ENCODE assay signal across 8 mouse cellular contexts in the genomic region with DNA sequence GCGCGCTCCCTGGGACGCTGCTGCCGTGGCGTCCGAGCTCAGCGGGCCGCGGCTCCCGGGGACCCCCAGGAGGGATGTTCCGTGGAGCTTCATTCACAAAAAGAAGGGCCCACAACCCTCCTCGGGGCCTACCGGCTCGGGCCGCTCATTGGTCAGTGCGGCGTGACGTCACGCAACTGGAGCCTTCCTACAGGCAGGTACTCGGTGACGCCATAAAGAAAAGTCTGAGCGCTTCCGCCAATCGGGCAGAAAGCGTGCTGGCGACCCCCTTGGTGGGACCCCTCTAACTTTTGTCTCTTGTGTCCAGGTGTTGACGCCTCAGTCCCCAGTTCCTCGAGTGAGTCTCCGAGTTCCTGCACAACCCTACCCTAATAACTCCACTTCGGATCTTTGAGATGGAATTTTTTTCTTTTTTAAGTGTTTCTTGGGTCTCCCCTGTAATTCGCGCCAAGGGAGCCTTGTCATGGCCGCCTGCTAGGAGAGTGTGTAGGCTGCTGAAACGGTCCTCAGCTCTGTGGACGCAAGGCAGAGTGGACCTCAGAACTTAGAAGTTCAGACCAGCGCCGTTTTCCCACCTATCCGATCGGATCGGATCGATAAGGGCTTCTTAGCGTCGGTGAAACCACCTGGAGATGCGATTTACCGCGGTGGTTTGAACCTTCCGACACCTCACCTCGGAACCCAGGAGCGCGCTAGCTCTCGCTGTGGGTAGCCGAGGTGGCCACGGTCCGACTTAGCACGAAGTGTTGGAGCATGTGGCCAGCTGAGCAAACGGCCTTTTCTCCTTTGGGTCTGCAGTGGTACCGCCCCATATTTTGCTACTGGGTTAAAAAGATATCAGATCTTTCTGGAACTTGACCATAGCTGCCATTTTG. TPM values are rescaled to one million over a fixed set of nuclear protein-coding genes. Genes with fewer than 3 reads are reported as not detected.
A peak's percentile ranks its signal among the peaks of the same experiment; 100 is the strongest.
DNase-seq lines count a peak whose midpoint lies in the region; ATAC-seq lines count a peak whose summit lies in the region.

Gene Cdc14b, minus strand, starts transcription at position 412 of the 875 bp plus-strand sequence.

- intact Hi-C loops in left cerebral cortex, postnatal 14 days (cut with DNase I) = no loop called here

- peak; percentile 66 for ATAC-seq in inflammation-experienced regulatory T-cells, adult 6 months
- peak; percentile 74 for ATAC-seq in megakaryocyte progenitor cell, adult 5-6 weeks (replicated peaks; ENCODE audit: poor library complexity)

- peak; percentile 64 for DNase-seq in adipocyte (ENCODE audit: low spot score)
- DNase-seq in cerebellum, postnatal 36 days = peak; percentile 61 to 65
- DNase-seq in gastrocnemius, postnatal 10 days = peak; percentile 26
- peak; percentile 35 to 68 for DNase-seq in left cerebral cortex, postnatal 14 days (ENCODE audit: low spot score in 2 of 2)
- DNase-seq in right cerebral cortex, postnatal 14 days = peak; percentile 66
- DNase-seq in urinary bladder, postnatal 25 days (ENCODE audit: low spot score) = peak; percentile 58

RNA-seq across cellular contexts. Expression of gene Cdc14b, which starts in this region (rescaled TPM):
- 1 to 10 TPM; 4.5 to 6.8 TPM for total RNA-seq in gastrocnemius, postnatal 10 days (2021)
- polyA plus RNA-seq in inflammation-experienced regulatory T-cells, adult 6 months (2017; shearing (Covaris generic)) = 10 to 100 TPM in 1 of 3 experiments, 1 to 10 TPM in 2; 6.5 to 14.2 (median 9.1) TPM
- 1 to 10 TPM; 4.6 to 6.0 TPM for total RNA-seq in left cerebral cortex, postnatal 14 days (2021)
- 1.6 and 1.9 TPM in 2 replicates for total RNA-seq in megakaryocyte progenitor cell, adult 5-6 weeks (2015)
- 0.74 and 2.4 TPM in 2 replicates for total RNA-seq in megakaryocyte progenitor cell, adult 5-6 weeks (2017)

Comparison
In these comparisons a context has a peak if more than half of its experiments do, and no peak if none do; other contexts are left out.
1. Peak in every context shown above with its lines: DNase-seq and ATAC-seq.